Mouse (Mus musculus) heart, adult 2 months (tissue): ENCODE measurements around the gene Mkrn2os.

ENCODE experiments used
- CTCF ChIP-seq: fragments of 200-600 bp; IDR thresholded peaks from 2 replicates; pipeline ENCODE4 v1.8.1; 2022; ENCODE audit warnings: antibody characterized with exemption, mild to moderate bottlenecking, moderate library complexity
- EP300 ChIP-seq: fragments of 200-500 bp; IDR thresholded peaks from 2 replicates; pipeline ENCODE4 v1.6.1; 2011; ENCODE audit warnings: low read depth, low read length, control low read depth; ENCODE audit not compliant: insufficient read depth
- POLR2A ChIP-seq: fragments of 200-500 bp; IDR thresholded peaks from 2 replicates; pipeline ENCODE4 v1.6.1; 2011; ENCODE audit warnings: mild to moderate bottlenecking, low read depth, low read length, control low read depth; ENCODE audit not compliant: insufficient read depth

- TF ChIP-seq CTCF (no peak), POLR2A (no peak), EP300 (no peak)
These were observed 57.8 kb downstream of the Mkrn2os start for GRCm38 (mm10) chr6:115534617-115535016.
